Mouse (Mus musculus): Measurements from ENCODE around the gene Lix1.

Lix1 gene

DNA sequence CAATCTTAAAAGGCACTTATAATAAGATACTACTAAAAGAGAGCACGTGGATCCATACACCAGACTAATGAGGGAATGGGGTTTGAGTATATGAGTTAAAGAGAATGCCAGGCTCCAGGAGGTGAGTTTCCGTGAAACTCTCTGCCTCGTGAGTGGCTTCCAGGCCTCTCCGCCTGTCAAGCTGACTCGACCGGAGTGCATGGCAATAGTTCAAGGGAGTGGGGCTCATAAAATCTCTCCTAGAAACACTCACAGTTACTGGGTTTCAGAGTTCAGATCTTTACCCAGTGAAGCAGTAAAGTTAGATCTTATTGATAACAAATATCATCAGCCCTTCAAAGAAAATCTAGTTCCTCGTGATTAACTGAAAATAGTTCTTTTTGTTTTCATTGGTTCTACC lies 94.3 kb downstream of the Lix1 start:
- DNase-seq (ENCODE audit: low read depth) = no peak

DNA sequence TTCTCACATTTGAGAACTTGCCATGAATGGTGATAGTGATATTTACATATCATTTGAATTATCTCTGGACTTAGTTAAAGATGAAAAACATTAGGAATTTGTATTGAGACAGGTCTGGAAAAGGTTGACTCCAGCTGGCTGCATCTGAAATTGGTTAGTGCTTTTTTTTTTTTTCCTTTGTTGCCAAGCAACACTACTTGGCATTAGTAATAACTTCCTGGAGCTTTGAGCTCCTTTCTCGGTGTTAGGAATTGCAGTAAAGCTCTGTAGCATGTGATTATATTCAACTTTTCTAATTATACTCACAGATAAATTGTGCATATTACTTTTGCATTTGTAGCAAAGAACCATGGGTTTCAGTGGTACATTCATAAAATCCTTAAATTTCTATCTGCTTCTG lies 96.4 kb downstream of the Lix1 start:
- DNase-seq (ENCODE audit: low read depth) = no peak

GRCm38 (mm10) chr17:17499278-17499677 lies 96.8 kb downstream of the Lix1 start:
- no peak for DNase-seq (ENCODE audit: low read depth)

DNA sequence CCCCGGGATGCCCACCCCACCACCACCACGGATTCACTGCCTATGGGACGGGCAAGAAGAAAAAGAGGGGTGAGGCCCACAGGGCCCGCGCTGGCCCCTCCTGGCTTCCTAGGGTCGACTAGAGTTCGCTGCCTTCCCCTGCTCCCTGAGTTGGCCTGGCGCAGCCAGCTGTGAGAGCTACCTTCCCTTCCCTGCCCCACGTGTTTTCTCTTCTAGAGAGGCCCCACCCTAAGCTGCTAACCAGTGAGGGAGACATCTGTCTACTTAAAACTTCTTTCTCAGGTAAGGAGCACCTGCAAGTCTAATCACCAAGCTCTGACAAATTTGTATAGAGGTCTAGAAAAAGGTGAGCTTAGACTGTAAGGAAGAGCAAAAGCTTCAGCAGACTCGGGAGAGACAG lies 104.2 kb downstream of the Lix1 start:
- DNase-seq (ENCODE audit: low read depth) = no peak
